Mouse (Mus musculus) small intestine, adult 2 months (tissue): ENCODE results near the gene Exoc5.

Experiments used
- CTCF ChIP-seq: fragments of 200-500 bp; IDR thresholded peaks from 2 replicates; pipeline ENCODE4 v1.5.1; 2012; ENCODE audit warnings: low read depth, mild to moderate bottlenecking, control low read depth, inconsistent platforms, low read length, moderate library complexity, mixed read lengths; ENCODE audit not compliant: insufficient replicate concordance, insufficient read length; ENCODE audit errors: extremely low read depth
- POLR2A ChIP-seq: fragments of 200-500 bp; IDR thresholded peaks from 2 replicates; pipeline ENCODE4 v1.6.1; 2012; ENCODE audit warnings: low read depth, mild to moderate bottlenecking, control low read depth, inconsistent platforms, low read length, moderate library complexity

- TF ChIP-seq CTCF (no peak), POLR2A (no peak)
These were observed 64.8 kb downstream of the Exoc5 start for GRCm38 (mm10) chr14:49001655-49002054.
